9 mouse cellular contexts compared by ENCODE assay signal in the genomic region with DNA sequence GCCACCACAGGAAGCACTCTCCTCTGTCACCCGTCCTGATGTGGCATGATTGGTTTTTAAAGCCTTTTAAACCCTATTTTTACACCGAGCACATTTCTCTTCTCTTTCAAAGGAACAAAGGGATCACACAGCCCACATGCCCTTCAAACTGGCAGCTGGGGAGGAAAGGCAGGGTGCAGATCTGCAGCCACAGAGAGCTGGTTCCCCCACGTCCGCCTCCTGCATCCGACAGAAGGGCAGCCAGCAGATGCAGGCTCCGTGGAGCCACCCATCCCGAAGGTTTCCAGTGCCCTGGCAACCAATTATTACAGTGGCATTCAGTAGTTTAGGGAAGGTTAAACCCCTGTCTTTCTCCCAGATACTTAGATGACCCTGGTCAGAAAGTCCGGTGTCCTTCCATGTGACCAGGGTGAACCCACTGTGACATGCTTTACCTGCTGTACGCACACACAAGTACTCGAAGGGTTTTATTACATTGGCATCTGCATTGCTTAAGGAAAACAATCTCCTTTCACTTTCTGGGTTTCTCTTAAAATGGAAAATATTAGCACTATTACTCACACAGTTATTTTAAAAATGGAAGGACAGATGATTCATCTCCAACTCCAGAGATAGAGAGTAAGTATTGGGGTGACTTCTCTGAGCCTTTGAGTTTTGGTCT.
DNase-seq lines count a peak whose midpoint lies in the region; ATAC-seq and TF ChIP-seq lines count a peak whose summit lies in the region.
"Had no signal": no experiment of that assay in that cellular context is flagged by ENCODE, and none has a peak within 500 bp of the region (broad histone marks: within the 10 kb centered on the region; RNA-seq: fewer than 3 reads in every experiment).

No protein-coding gene starts in this region.

- no peak overlapping the region for H3K4me3 ChIP-seq in layer of hippocampus, adult 2 months
- H3K4me3 ChIP-seq in E14TG2a.4 (replicated peaks; ENCODE audit: low read length): 0 out of 2 replicates have a peak overlapping the region, but pooled peaks have one; percentile 23
- no peak overlapping the region for H3K4me3 ChIP-seq in embryonic fibroblast, embryonic 13.5 days (ENCODE audit: insufficient read depth, low read length)

- H3K27me3 ChIP-seq in E14TG2a.4 (ENCODE audit: insufficient read depth, low read length): no peaks in the 10 kb centered on the region

- H3K9me3 ChIP-seq in E14TG2a.4 (ENCODE audit: low read length): no peaks in the 10 kb centered on the region

- TF ChIP-seq POLR2A in embryonic fibroblast, embryonic 13.5 days (IDR thresholded peaks at IDR 0.05; ENCODE audit: low read depth, low read length): no peak

- no peaks in the 10 kb centered on the region for H3K36me3 ChIP-seq in E14TG2a.4 (ENCODE audit: insufficient read depth, low read length)

- peak overlapping the region; percentile 83 for H3K27ac ChIP-seq in layer of hippocampus, adult 2 months
- H3K27ac ChIP-seq in embryonic fibroblast, embryonic 13.5 days (ENCODE audit: insufficient read depth, low read length): peak overlapping the region; percentile 45

- no peak for ATAC-seq in erythroid progenitor cell, adult 5-6 weeks (replicated peaks; ENCODE audit: low FRiP score, poor library complexity, severe bottlenecking)
- ATAC-seq in granulocyte monocyte progenitor cell, adult 5-6 weeks (replicated peaks; ENCODE audit: poor library complexity, severe bottlenecking): no peak

- peak; percentile 21 to 23 for DNase-seq in layer of hippocampus, adult 2 months (ENCODE audit: low spot score in 2 of 2)
- no peak for DNase-seq in layer of hippocampus, adult 9-10 months (ENCODE audit: low spot score)
- DNase-seq in naive thymus-derived CD4-positive, alpha-beta T cell, adult 2 months (ENCODE audit: low read depth): peak; percentile 73
- DNase-seq in lung, postnatal 10 days: no peak
- DNase-seq: kidney, postnatal 10 days had no signal

- peaks cover 61% of the 10 kb centered on the region for H3K4me1 ChIP-seq in E14TG2a.4 (replicated peaks; ENCODE audit: low read depth, low read length)
- H3K4me1 ChIP-seq in embryonic fibroblast, embryonic 13.5 days (ENCODE audit: control insufficient read depth, insufficient read depth, low read length): peaks cover 12% of the 10 kb centered on the region

- TF ChIP-seq CTCF in layer of hippocampus, adult 2 months (conservative IDR thresholded peaks at IDR 0.05): no peak
- no peak for TF ChIP-seq CTCF in E14TG2a.4 (conservative IDR thresholded peaks at IDR 0.05; ENCODE audit: low read length)
- no peak for TF ChIP-seq CTCF in embryonic fibroblast, embryonic 13.5 days (IDR thresholded peaks at IDR 0.05; ENCODE audit: borderline replicate concordance, insufficient read depth, low read length)

Comparison
In these comparisons a context has a peak if more than half of its experiments do, and no peak if none do; other contexts are left out.
1. DNase-seq: peak in layer of hippocampus, adult 2 months (2 of 2) and naive thymus-derived CD4-positive, alpha-beta T cell, adult 2 months (single experiment); none in layer of hippocampus, adult 9-10 months (single experiment) and lung, postnatal 10 days (single experiment).